Mouse (Mus musculus): ENCODE measurements around the gene Grin2b.

- TF ChIP-seq POLR2A (IDR thresholded peaks at IDR 0.05; ENCODE audit: insufficient read depth, low read length) (no peak), EP300 (IDR thresholded peaks at IDR 0.05; ENCODE audit: insufficient read depth, low read depth, low read length) (no peak)
Measured at GRCm38 (mm10) chr6:135843755-135844154, 329.6 kb downstream of the Grin2b start.
